Mouse (Mus musculus): ENCODE data around the gene En1. TPM values are rescaled to one million over a fixed set of nuclear protein-coding genes. Genes with fewer than 3 reads are reported as not detected.
A peak's percentile ranks its signal among the peaks of the same experiment; 100 is the strongest.

Gene En1
- total and polyA plus RNA-seq, 3 experiments, result not detected

- no peak for TF ChIP-seq EP300 (IDR thresholded peaks at IDR 0.05; ENCODE audit: insufficient read depth, low read depth, low read length)
- no peak for TF ChIP-seq POLR2A (IDR thresholded peaks at IDR 0.05; ENCODE audit: insufficient read depth, low read depth, low read length)
- peak; percentile 28; the same call in 1 of the 2 replicates for TF ChIP-seq CTCF (IDR thresholded peaks at IDR 0.05)
- no peak overlapping the region for H3K27ac ChIP-seq
- no peaks in the 10 kb centered on the region for H3K79me2 ChIP-seq (replicated peaks; ENCODE audit: control insufficient read depth, insufficient read depth, low read length)
- 49% methylated on average over 9 of the region's 9 CpGs for WGBS
- no peaks in the 10 kb centered on the region for H3K4me1 ChIP-seq (ENCODE audit: control insufficient read depth, insufficient read depth, low read length)
- intact Hi-C loops (cut with DNase I), result no loop called here
- no peak overlapping the region for H3K9ac ChIP-seq (ENCODE audit: low read depth, low read length)
- no peak for DNase-seq
- H3K4me3 ChIP-seq, result no peak overlapping the region
- 0 out of 2 replicates have a peak, but pooled peaks cover 1% of the 10 kb centered on the region for H3K27me3 ChIP-seq (ENCODE audit: control insufficient read depth, insufficient read depth, low read length)
- no peaks in the 10 kb centered on the region for H3K36me3 ChIP-seq (ENCODE audit: control insufficient read depth, insufficient read depth, low read length)
These were observed 26.6 kb downstream of the En1 start for GRCm38 (mm10) chr1:120628821-120629220.

DNA sequence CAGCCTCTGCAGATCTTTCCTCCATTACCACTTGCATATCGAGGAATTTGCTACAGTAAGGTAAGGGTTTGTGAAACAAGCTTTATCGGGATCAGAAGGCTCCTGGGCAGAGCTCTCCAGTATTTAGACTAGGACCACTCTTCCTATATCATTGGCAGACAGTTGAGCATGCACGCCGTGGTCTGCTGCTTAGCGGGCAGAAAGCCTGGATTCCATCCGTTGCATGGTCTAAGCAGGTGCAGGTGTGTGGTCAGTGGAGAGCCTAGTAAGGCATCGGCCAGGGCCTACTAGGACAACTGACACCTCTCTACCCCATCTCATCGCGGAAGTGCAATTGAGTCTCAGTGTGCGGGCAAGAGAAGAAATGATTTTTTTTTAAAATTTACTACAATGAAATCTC is 41.2 kb downstream of the En1 start:
- H3K27ac ChIP-seq, result no peak overlapping the region
- no peaks in the 10 kb centered on the region for H3K36me3 ChIP-seq (ENCODE audit: control insufficient read depth, insufficient read depth, low read length)
- H3K4me1 ChIP-seq (ENCODE audit: control insufficient read depth, insufficient read depth, low read length), result no peaks in the 10 kb centered on the region
- whole genome bisulfite sequencing, result 41% methylated on average over 10 of the region's 10 CpGs
- no peaks in the 10 kb centered on the region for H3K79me2 ChIP-seq (replicated peaks; ENCODE audit: control insufficient read depth, insufficient read depth, low read length)
- H3K27me3 ChIP-seq (ENCODE audit: control insufficient read depth, insufficient read depth, low read length), result no peaks in the 10 kb centered on the region
- no peak for DNase-seq
- H3K4me3 ChIP-seq, result no peak overlapping the region
- no peak overlapping the region for H3K9ac ChIP-seq (ENCODE audit: low read depth, low read length)
- TF ChIP-seq EP300 (IDR thresholded peaks at IDR 0.05; ENCODE audit: insufficient read depth, low read depth, low read length) (no peak), POLR2A (IDR thresholded peaks at IDR 0.05; ENCODE audit: insufficient read depth, low read depth, low read length) (no peak), CTCF (IDR thresholded peaks at IDR 0.05) (no peak)
- intact Hi-C loops (cut with DNase I), result no loop called here

DNA sequence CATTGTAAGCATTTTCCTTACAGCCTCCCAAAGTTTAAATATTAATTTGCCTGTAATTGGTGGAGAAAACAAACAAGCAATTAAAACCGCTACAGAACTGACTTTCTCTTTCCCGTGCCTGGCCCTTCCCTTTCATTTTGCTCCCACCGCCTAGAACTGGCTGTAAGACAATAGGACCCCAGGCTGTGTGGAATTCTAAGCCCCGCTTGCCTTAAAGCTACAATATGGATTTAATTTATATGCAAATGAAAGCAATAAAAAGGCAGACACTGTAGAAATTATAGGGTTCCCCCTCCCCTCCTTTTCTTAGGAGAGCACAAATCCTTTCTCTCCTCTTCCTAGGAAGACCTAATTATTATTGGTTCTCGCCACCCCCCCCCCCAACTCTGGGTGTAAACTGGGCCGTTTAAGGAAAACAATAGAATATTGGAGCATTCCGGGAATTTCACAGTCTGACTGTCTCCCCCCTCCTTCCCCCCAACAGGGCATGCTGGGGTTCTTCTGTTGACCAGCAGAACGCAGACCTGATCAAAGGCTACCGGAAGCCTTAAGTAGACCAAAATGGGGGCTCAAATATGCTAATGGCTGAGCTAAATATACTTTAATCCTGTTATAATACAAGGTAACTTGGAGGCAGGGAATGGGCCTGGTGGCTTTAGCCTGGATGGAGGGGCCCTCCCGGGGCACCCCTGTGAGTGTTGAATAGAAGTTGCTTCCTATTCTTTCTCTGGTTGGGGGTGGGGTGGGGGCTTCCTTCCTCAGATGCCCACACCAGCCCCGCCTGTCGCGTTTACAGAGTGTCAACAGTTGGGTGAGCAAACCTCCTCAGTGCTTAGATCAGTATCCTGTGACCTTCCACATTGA is 41.9 kb downstream of the En1 start:
- no peaks in the 10 kb centered on the region for H3K36me3 ChIP-seq (ENCODE audit: control insufficient read depth, insufficient read depth, low read length)
- 31% methylated on average over 13 of the region's 13 CpGs for WGBS
- no peak overlapping the region for H3K9ac ChIP-seq (ENCODE audit: low read depth, low read length)
- H3K79me2 ChIP-seq (replicated peaks; ENCODE audit: control insufficient read depth, insufficient read depth, low read length), result no peaks in the 10 kb centered on the region
- no peaks in the 10 kb centered on the region for H3K4me1 ChIP-seq (ENCODE audit: control insufficient read depth, insufficient read depth, low read length)
- no peak overlapping the region for H3K27ac ChIP-seq
- no peak for DNase-seq
- TF ChIP-seq POLR2A (IDR thresholded peaks at IDR 0.05; ENCODE audit: insufficient read depth, low read depth, low read length), result no peak
- no peak for TF ChIP-seq EP300 (IDR thresholded peaks at IDR 0.05; ENCODE audit: insufficient read depth, low read depth, low read length)
- no peak for TF ChIP-seq CTCF (IDR thresholded peaks at IDR 0.05)
- H3K4me3 ChIP-seq, result no peak overlapping the region
- H3K27me3 ChIP-seq (ENCODE audit: control insufficient read depth, insufficient read depth, low read length), result no peaks in the 10 kb centered on the region
- intact Hi-C loops (cut with DNase I), result no loop called here

- Histone ChIP-seq H3K36me3 (ENCODE audit: control insufficient read depth, insufficient read depth, low read length) (no peaks in the 10 kb centered on the region), H3K27ac (no peak overlapping the region), H3K27me3 (ENCODE audit: control insufficient read depth, insufficient read depth, low read length) (no peaks in the 10 kb centered on the region), H3K4me3 (no peak overlapping the region), H3K79me2 (replicated peaks; ENCODE audit: control insufficient read depth, insufficient read depth, low read length) (no peaks in the 10 kb centered on the region), H3K9ac (ENCODE audit: low read depth, low read length) (no peak overlapping the region), H3K4me1 (ENCODE audit: control insufficient read depth, insufficient read depth, low read length) (no peaks in the 10 kb centered on the region)
- intact Hi-C loops (cut with DNase I), result no loop called here
- WGBS, result 76% methylated on average over 1 of the region's 1 CpGs
- no peak for TF ChIP-seq POLR2A (IDR thresholded peaks at IDR 0.05; ENCODE audit: insufficient read depth, low read depth, low read length)
- TF ChIP-seq CTCF (IDR thresholded peaks at IDR 0.05), result no peak
- TF ChIP-seq EP300 (IDR thresholded peaks at IDR 0.05; ENCODE audit: insufficient read depth, low read depth, low read length), result no peak
- no peak for DNase-seq
These were observed 42.5 kb downstream of the En1 start for GRCm38 (mm10) chr1:120644755-120645154.

GRCm38 (mm10) chr1:120650068-120650467 is 47.9 kb downstream of the En1 start:
- Histone ChIP-seq H3K79me2 (replicated peaks; ENCODE audit: control insufficient read depth, insufficient read depth, low read length) (no peaks in the 10 kb centered on the region), H3K36me3 (ENCODE audit: control insufficient read depth, insufficient read depth, low read length) (no peaks in the 10 kb centered on the region), H3K27me3 (ENCODE audit: control insufficient read depth, insufficient read depth, low read length) (no peaks in the 10 kb centered on the region), H3K27ac (no peak overlapping the region), H3K4me1 (ENCODE audit: control insufficient read depth, insufficient read depth, low read length) (no peaks in the 10 kb centered on the region), H3K9ac (ENCODE audit: low read depth, low read length) (no peak overlapping the region), H3K4me3 (no peak overlapping the region)
- intact Hi-C loops (cut with DNase I), result no loop called here
- WGBS, result 78% methylated on average over 8 of the region's 8 CpGs
- TF ChIP-seq POLR2A (IDR thresholded peaks at IDR 0.05; ENCODE audit: insufficient read depth, low read depth, low read length) (no peak), CTCF (IDR thresholded peaks at IDR 0.05) (no peak), EP300 (IDR thresholded peaks at IDR 0.05; ENCODE audit: insufficient read depth, low read depth, low read length) (no peak)
- no peak for DNase-seq

- 69% methylated on average over 5 of the region's 5 CpGs for WGBS
- H3K4me1 ChIP-seq (ENCODE audit: control insufficient read depth, insufficient read depth, low read length), result no peaks in the 10 kb centered on the region
- no peak overlapping the region for H3K4me3 ChIP-seq
- intact Hi-C loops (cut with DNase I), result no loop called here
- H3K36me3 ChIP-seq (ENCODE audit: control insufficient read depth, insufficient read depth, low read length), result no peaks in the 10 kb centered on the region
- no peak for DNase-seq
- TF ChIP-seq EP300 (IDR thresholded peaks at IDR 0.05; ENCODE audit: insufficient read depth, low read depth, low read length) (no peak), POLR2A (IDR thresholded peaks at IDR 0.05; ENCODE audit: insufficient read depth, low read depth, low read length) (no peak), CTCF (IDR thresholded peaks at IDR 0.05) (no peak)
- H3K79me2 ChIP-seq (replicated peaks; ENCODE audit: control insufficient read depth, insufficient read depth, low read length), result no peaks in the 10 kb centered on the region
- no peak overlapping the region for H3K27ac ChIP-seq
- H3K9ac ChIP-seq (ENCODE audit: low read depth, low read length), result no peak overlapping the region
- no peaks in the 10 kb centered on the region for H3K27me3 ChIP-seq (ENCODE audit: control insufficient read depth, insufficient read depth, low read length)
These were observed 49.8 kb downstream of the En1 start for GRCm38 (mm10) chr1:120651997-120652396.
